Mouse (Mus musculus) cerebellum, adult 11 months (tissue): ENCODE data around the gene Nap1l1.
"Not testable (repeated sequence)": the region's sequence is repeated elsewhere in the genome, so short reads cannot be mapped to it uniquely, and the experiment has no call there.

Source experiments
- DNase-seq: peaks from one replicate; pipeline ENCODE4 v3.0.0; 2022

Gene Nap1l1

GRCm38 (mm10) chr10:111482654-111483053 is 9.6 kb downstream of the Nap1l1 start:
- DNase-seq: no peak

DNA sequence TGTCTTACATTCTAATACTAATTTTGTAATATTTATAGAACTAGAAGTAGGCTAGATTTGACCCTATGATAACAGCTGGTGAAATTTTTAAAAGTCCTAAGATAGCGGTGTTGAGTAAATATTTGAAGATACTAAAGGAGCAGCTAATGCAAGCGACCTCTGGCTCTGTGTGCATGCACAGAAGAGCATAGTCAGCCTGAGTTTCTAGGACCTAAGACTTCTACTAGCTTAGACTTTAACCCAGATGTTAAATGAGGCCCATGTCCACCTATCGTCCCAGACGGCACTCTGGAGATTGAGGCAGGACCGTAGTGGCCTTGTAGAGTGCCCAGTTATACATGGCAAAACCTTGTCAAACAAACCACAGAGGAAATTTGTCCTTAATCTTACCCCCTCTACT is 11.1 kb downstream of the Nap1l1 start:
- DNase-seq: no peak

DNA sequence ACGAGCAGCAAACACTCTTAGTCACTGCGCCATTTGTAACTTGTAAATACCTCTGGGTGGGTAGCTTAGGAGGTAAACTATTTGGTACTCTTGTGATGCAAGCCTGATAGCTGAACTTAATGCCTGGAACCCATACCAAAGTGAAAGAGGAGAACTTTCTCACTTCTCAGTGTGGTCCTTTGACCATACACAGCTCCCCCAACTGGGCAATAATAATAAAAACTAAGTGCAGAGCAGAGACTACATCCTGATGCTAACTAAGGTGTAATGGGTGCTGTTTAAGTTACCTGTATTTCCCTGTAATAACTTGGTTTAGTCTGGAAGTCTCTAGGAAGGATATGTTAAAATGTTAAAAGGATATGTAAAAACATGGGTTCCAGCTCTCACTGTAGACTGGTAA is 15.8 kb downstream of the Nap1l1 start:
- no peak for DNase-seq

- DNase-seq: not testable (repeated sequence)
These were observed 17.1 kb downstream of the Nap1l1 start for GRCm38 (mm10) chr10:111490079-111490478.

DNA sequence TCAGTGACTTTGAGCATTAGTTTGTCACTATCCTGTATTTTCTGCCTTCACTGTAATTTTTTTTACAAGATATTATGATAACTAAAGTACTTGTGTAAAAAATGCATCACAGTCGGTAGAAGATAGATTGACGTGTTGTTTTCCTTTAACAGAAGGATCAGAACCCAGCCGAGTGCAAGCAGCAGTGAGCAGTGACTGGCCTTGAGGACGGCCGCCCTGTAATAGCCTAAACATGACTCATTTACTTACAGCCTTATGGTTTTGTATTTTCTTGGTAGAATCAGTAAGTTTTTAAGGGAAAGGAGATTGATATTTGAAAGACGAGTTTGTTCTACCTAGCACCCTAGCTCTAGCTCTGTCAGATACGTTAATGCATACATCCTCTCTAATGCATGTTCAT is 22.9 kb downstream of the Nap1l1 start:
- no peak for DNase-seq

GRCm38 (mm10) chr10:111499892-111500291 is 26.9 kb downstream of the Nap1l1 start:
- no peak for DNase-seq

GRCm38 (mm10) chr10:111503071-111503470 is 30.0 kb downstream of the Nap1l1 start:
- peak; percentile 72 for DNase-seq

- DNase-seq: no peak
These were observed 30.7 kb downstream of the Nap1l1 start for GRCm38 (mm10) chr10:111503716-111504115.

GRCm38 (mm10) chr10:111504606-111505005 is 31.6 kb downstream of the Nap1l1 start:
- DNase-seq: no peak

DNA sequence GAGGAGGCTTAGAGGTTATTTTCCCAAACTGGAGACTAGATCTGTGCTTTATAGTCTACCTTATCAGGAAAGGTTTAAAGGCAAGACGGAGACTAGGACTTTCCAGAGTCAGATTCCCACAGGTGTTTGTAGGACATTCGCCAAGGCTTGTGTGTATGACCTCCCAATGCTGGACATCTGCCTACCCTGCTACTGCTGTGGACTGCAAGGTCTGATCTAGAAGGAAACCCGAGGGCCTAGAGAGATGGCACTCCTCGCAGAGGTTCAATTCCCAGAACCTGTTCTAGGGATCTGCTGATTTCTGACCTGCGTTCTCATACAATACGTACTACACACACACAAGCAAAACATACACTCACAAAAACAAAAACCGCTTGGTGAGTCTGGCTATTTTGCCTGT is 32.4 kb downstream of the Nap1l1 start:
- no peak for DNase-seq

GRCm38 (mm10) chr10:111506101-111506925 is 33.3 kb downstream of the Nap1l1 start, which contains the start of gene Phlda1:
TSS of gene Phlda1 (plus strand) at chr10:111506286.
- peak; percentile 76 for DNase-seq

GRCm38 (mm10) chr10:111506926-111507459 is 34.0 kb downstream of the Nap1l1 start:
- no peak for DNase-seq

GRCm38 (mm10) chr10:111507460-111508211 is 34.6 kb downstream of the Nap1l1 start:
- DNase-seq: peak; percentile 52

GRCm38 (mm10) chr10:111508324-111509080 is 35.5 kb downstream of the Nap1l1 start:
- no peak for DNase-seq

DNA sequence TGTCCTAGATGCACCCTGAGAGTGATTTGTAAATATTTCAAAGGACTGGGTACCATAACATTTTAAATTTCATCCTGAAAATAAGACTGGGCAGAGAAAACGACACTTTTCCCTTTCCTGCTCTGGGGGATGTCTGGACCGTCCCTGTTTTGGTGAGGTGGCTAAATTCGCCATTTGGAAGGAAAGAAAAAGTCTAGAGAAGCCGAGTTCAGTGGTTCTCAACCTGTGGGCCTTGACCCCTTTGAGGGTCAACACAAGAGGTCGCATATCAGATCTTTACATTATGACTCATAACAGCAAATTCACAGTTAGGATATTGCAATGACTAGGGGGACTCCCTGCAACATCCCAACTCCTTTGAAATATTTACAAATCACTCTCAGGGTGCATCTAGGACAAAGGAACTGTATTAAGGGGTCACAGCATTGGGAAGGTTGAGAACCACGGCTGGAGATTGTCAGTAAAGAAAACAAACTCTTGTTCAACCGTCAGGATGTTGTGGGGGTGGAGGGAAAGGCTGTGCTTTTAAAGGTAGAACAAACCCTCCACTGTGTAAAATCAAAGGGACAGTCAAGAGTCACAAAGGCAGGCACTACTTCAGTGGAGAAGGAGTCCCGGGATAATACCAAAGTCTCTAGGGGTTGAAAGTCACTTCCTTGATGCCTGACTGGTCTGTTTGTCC is 36.2 kb downstream of the Nap1l1 start:
- DNase-seq: no peak

DNA sequence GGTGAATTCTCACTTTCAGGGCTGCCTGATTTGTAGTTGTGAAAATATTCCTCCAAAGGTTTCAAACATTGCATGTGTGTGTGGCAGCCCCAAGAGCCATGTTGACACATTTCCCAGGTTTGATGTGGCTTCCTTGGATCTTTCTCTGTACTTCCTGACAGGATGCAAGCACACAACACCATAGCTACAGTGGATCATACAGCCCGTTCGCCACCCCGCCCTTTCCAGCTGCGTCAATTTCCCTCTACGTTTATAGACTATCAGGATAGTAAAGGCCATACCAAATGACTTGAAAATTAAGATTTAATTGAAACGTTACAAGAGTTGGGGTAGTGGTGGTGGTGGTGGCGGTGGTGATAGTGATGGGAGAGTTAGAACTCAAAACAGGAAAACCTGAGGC is 37.0 kb downstream of the Nap1l1 start:
- no peak for DNase-seq

DNA sequence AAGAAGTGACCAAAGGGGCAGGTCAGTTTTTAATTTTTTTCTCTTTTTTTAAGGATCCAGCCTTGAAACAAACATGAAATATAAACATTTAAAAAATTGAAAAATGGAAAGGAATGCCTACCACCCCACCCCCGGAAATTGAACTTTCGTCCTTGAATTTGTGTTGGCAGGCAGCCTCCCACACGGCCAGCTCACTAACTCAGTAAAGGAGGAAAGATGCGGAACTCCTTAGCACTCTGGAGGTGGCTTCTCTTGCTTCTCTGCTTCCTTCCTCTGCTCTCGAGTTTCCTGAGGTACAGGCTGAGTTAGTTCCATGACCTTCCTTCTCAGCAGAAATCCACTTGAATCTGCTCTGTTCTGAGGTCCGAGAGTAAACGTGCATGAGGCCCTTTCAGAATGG is 37.8 kb downstream of the Nap1l1 start:
- DNase-seq: no peak

DNA sequence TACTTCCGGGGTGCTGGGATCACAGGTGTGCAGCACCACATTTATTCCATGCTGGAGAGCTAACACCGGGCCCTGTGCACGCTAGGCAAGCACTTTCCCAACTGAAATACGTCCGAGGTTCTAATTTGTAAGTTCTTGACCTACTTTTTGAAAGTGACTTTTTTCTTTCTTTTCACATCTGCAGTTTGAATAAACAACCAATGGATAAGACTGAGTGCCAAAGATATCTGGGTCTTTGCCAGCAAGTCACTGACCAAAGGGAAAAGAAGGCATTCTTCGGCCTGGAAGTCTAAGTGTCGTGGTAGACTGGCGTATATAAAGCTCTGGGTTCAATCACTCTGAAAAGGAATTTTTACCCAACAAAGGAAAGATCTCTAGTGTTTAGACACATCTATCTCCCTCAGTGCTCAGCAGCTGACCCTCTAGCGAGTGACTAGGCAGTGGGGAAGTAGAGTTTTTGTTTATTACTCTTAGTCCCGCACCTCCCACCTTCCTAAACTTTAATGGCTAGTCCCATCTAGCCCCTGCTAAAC is 39.1 kb downstream of the Nap1l1 start:
- no peak for DNase-seq

DNA sequence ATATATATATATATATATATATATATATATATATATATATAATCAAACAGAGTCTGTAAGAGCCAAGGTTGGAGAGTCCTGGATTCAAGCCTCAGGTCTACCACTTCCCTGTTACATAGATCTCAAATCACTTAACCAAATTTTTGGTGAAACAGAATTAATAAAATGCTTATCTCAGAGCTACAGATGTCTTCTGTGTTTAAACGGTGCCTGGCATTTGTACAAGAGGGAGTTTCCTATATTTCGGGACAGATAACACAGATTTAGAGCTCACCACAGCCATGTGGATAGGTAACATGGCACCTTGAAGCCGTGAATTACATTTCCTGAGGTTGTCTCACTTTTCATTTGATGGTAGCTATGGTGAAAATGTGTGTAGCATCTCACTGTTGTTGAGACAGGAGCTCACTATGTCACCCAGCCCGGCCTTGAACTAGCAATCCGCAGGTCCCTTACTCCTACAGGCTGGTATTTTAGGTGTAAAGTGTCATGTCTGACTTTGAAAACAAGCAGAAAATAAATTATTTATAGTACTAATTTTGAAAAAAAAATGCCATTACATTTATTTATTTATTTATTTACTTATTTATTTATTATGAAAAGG is 41.4 kb downstream of the Nap1l1 start:
- no peak for DNase-seq

DNA sequence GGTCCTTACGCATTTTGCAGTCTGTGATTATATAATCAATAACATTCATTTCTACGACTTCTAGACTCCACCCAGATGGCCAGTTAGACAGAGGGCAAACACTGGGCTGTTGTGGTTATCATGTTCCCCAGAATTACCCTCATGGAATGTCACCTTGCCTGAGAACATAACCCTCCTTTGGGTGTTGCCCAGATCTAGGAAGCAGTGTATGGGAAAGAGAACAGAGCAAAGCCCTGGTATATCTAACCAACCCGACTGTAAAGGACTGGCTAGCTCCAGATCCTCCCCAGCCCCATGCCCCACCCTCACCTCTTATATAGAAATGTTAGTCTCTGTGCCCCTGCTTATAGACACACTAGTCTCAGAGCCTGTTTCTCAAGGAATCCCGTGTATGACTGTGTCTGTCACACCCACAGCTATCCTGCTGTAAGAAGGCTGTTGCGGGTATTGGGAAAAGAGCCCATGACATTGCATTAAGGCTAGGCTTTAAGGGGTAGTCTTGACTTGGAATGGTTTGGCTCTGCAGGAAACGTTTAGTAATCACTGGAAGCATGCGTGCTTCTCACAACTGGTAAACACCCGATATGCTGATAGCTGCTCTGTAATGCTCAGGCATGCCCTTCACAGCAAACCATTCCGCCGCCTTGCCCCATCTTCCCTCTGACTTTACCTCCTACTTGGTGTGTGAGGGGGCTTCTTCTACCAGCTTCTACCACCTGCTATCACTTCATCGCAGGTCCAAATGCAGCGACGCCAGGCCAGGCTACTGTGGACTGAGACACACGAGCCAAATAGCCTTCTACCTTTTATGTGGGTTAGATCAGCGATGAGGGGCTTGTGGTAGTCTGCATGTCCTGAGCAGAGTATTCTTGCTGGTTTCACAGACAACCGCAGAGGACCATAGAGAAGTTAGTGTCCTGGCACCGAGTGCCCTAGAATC is 42.3 kb downstream of the Nap1l1 start:
- no peak for DNase-seq

- no peak for DNase-seq
These were observed 43.2 kb downstream of the Nap1l1 start for GRCm38 (mm10) chr10:111516172-111516588.
